Mouse (Mus musculus): ENCODE data around the gene Smarcd2. TPM values are rescaled to one million over a fixed set of nuclear protein-coding genes. Genes with fewer than 3 reads are reported as not detected.
"Not testable (repeated sequence)": the region's sequence is repeated elsewhere in the genome, so short reads cannot be mapped to it uniquely, and the experiment has no call there.

The Smarcd2 gene
- polyA plus RNA-seq, 1 experiment from 2014 or later: 37.1 TPM

DNA sequence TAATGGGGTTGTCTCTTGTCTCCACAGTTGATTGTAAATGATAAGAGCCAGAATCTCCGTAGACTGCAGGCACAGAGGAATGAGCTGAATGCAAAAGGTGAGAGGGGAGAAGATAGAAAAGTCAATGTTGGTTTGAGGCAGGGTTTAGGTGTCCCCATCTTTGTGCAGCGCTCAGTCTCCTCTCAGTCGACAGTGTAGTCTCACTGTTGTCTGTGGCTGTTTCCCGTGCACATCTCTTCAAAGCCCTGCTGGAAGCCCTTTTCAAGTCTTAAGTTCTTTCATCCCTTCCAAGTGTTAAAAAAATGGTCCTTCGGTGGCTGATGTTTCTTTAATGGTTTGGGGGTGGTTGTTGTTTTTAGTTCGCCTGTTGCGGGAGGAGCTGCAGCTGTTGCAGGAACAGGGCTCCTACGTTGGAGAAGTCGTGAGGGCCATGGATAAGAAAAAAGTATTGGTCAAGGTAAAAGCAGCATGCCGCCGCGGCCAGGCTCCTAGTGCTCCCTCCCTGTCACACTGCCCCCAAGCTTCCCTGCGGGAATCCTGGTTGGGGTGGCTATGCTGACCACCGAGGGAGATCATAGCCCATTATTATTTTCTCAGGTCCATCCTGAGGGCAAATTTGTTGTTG lies 11.8 kb downstream of the Smarcd2 start:
- H3K9me3 ChIP-seq: no peaks in the 10 kb centered on the region
- peaks cover 90% of the 10 kb centered on the region for H3K36me3 ChIP-seq (replicated peaks)
- DNase-seq (ENCODE audit: low spot score): no peak
- H3K27ac ChIP-seq (replicated peaks): no peak overlapping the region
- 90% methylated on average over 14 of the region's 14 CpGs for WGBS
- peaks cover 13% of the 10 kb centered on the region for H3K4me1 ChIP-seq
- H3K27me3 ChIP-seq (replicated peaks; ENCODE audit: low read depth, poor library complexity, severe bottlenecking): no peaks in the 10 kb centered on the region
- H3K4me3 ChIP-seq: no peak overlapping the region

DNA sequence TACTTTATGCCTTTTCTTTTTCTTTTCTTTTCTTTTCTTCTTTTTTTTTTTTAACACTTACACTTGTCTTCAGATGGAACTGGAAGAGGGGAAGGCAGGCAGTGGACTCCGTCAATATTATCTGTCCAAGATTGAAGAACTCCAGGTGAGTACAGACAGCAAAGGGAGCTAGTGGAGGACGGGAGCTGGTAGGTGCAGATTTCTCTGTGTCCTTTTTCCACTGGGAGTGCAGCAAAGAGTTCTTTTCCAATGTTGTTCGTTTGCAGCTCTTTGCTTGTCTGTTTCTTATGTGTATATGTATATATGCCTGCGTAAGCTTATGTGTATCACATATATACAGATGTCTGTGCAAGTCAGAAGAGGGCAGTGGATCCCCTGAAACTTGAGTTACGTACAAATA lies 16.0 kb downstream of the Smarcd2 start:
- no peaks in the 10 kb centered on the region for H3K9me3 ChIP-seq
- H3K27ac ChIP-seq (replicated peaks): peak overlapping the region; percentile 92
- H3K36me3 ChIP-seq (replicated peaks): peaks cover 76% of the 10 kb centered on the region

DNA sequence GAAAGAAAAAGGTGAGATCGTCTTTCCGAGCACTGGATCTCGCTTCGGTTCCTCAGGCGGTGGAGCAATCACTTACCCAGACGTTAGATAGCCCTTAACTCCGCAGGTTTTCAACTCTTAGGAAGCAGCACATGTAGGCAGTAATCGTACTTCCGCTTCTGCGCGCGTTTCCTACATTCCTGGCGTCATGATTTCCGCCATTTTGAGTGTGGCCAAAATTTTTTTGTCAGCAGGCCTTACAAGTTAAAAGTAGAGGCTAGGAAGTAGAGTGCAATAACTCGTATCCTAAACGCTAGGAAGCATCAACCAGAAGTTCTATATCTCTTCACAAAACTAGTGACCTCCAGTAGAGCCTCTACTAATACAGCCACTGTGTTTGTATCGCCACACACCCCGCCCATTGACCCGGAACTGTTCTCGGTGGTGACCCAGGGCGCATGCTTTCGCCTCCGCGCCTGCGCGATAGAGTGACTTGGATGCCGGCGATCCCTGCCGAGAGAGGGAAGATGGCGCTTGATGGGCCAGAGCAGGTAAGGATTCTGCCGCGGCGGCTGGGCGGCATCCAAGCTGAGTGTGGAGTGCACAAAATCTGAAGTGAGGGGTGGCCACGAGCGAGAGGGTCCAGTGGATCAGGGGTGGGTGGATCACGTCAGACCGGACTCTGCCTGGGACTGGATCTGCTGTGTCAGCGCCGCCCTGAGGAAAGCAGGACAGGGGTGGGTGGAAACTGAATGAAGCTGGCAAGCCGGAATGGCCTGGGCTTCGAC lies 16.9 kb downstream of the Smarcd2 start, which contains the start of the genes Ftsj3 and Psmc5:
Ftsj3 (minus strand) TSS at position 395 of the 767 bp plus-strand sequence.
Psmc5 (plus strand) TSS at position 470 of the 767 bp plus-strand sequence.
- WGBS: under 1% methylated on average over 42 of the region's 42 CpGs
- no peaks in the 10 kb centered on the region for H3K27me3 ChIP-seq (replicated peaks; ENCODE audit: low read depth, poor library complexity, severe bottlenecking)
- H3K36me3 ChIP-seq (replicated peaks): peaks cover 76% of the 10 kb centered on the region
- H3K27ac ChIP-seq (replicated peaks): peak within 1 kb of the TSS; percentile 92
- peak; percentile 97 for DNase-seq (ENCODE audit: low spot score)
- peaks cover 25% of the 10 kb centered on the region for H3K4me1 ChIP-seq
- H3K9me3 ChIP-seq: no peaks in the 10 kb centered on the region
- peak within 1 kb of the TSS; percentile 82 for H3K4me3 ChIP-seq

More for the DNA sequence above, 16.0 kb downstream of the Smarcd2 start:
- Histone ChIP-seq H3K4me1 (peaks cover 25% of the 10 kb centered on the region), H3K27me3 (replicated peaks; ENCODE audit: low read depth, poor library complexity, severe bottlenecking) (no peaks in the 10 kb centered on the region), H3K4me3 (peak overlapping the region; percentile 82)
- WGBS: 69% methylated on average over 5 of the region's 5 CpGs
- DNase-seq (ENCODE audit: low spot score): no peak

GRCm38 (mm10) chr11:106255174-106255573 lies 17.6 kb downstream of the Smarcd2 start:
- Histone ChIP-seq H3K36me3 (replicated peaks) (peaks cover 76% of the 10 kb centered on the region), H3K4me3 (peak overlapping the region; percentile 82), H3K27me3 (replicated peaks; ENCODE audit: low read depth, poor library complexity, severe bottlenecking) (no peaks in the 10 kb centered on the region), H3K9me3 (no peaks in the 10 kb centered on the region), H3K4me1 (peaks cover 25% of the 10 kb centered on the region), H3K27ac (replicated peaks) (peak overlapping the region; percentile 92)
- no peak for DNase-seq (ENCODE audit: low spot score)
- WGBS: 4% methylated on average over 22 of the region's 22 CpGs

DNA sequence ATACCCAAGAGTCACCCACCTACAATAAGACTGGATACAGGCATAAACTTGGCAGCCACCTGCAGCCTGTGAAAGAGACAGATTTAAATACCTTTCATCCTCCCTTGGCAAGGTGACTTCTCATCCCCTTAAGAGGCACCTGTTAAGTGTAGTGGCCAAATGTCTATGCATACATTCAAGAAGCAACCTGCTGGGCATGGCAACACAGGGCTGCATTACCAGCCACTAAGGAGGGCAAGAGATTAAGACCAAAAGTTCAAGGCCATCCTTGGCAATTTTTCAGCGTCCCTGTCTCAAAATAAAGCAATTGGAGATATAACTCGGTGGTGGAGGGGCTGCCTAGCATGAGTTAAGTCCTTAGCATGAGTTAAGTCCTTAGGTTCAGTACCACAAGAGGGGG lies 18.0 kb downstream of the Smarcd2 start:
- WGBS: 17% methylated on average over 2 of the region's 2 CpGs
- peaks cover 76% of the 10 kb centered on the region for H3K36me3 ChIP-seq (replicated peaks)
- H3K27ac ChIP-seq (replicated peaks): 0 out of 2 replicates have a peak overlapping the region, but pooled peaks have one; percentile 92
- H3K27me3 ChIP-seq (replicated peaks; ENCODE audit: low read depth, poor library complexity, severe bottlenecking): no peaks in the 10 kb centered on the region
- no peaks in the 10 kb centered on the region for H3K9me3 ChIP-seq
- DNase-seq (ENCODE audit: low spot score): no peak
- peak overlapping the region; percentile 82 for H3K4me3 ChIP-seq
- peaks cover 25% of the 10 kb centered on the region for H3K4me1 ChIP-seq

GRCm38 (mm10) chr11:106249326-106249725 lies 23.4 kb downstream of the Smarcd2 start:
- H3K27ac ChIP-seq (replicated peaks): no peak overlapping the region
- H3K36me3 ChIP-seq (replicated peaks): peaks cover 100% of the 10 kb centered on the region
- no peak for DNase-seq (ENCODE audit: low spot score)
- no peak overlapping the region for H3K4me3 ChIP-seq
- no peaks in the 10 kb centered on the region for H3K27me3 ChIP-seq (replicated peaks; ENCODE audit: low read depth, poor library complexity, severe bottlenecking)
- H3K4me1 ChIP-seq: peaks cover 2% of the 10 kb centered on the region
- WGBS: 89% methylated on average over 7 of the region's 7 CpGs
- H3K9me3 ChIP-seq: peaks cover 4% of the 10 kb centered on the region; the same call in 1 of the 2 replicates

DNA sequence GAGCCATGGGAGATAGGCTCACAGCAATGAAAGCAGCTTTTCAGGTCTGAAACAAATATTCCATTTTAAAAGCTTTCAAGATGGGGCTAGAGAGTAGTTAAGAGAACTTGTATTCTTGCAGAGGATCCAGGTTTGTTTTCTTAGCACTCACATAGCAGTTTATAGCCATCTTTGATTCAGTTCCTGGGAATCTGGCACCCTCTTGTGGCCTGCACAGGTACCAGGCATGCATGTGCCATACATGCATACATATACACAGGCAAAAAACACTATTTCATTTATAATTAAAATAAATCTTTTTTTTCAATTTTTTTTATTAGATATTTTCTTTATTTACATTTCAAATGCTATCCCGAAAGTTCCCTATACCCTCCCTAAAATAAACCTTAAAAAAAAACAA lies 25.9 kb downstream of the Smarcd2 start:
- Histone ChIP-seq H3K9me3 (peaks cover 4% of the 10 kb centered on the region; the same call in 1 of the 2 replicates), H3K36me3 (replicated peaks) (peaks cover 100% of the 10 kb centered on the region), H3K27ac (replicated peaks) (no peak overlapping the region), H3K4me3 (no peak overlapping the region), H3K27me3 (replicated peaks; ENCODE audit: low read depth, poor library complexity, severe bottlenecking) (no peaks in the 10 kb centered on the region), H3K4me1 (no peaks in the 10 kb centered on the region)
- DNase-seq (ENCODE audit: low spot score): no peak
- WGBS: 94% methylated on average over 1 of the region's 1 CpGs

DNA sequence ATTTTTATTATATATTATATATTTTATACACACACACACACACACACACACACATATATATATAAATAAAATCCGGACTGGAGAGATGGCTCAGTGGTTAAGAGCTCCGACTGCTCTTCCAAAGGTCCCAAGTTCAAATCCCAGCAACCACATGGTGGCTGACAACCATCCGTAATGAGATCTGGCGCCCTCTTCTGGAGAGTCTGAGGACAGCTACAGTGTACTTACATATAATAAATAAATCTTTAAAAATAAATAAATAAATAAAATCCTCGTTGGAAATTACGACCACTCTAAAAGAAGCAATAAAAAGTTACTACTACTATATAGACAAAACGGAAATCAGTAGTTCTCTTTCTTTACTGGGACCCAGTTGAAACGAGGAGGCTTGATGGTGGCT lies 38.8 kb downstream of the Smarcd2 start:
- H3K36me3 ChIP-seq (replicated peaks): peaks cover 98% of the 10 kb centered on the region
- H3K4me1 ChIP-seq; H3K9me3 ChIP-seq; H3K4me3 ChIP-seq; DNase-seq (ENCODE audit: low spot score); H3K27me3 ChIP-seq (replicated peaks; ENCODE audit: low read depth, poor library complexity, severe bottlenecking); H3K27ac ChIP-seq (replicated peaks): not testable (repeated sequence)
- WGBS: 82% methylated on average over 8 of the region's 8 CpGs

GRCm38 (mm10) chr11:106220603-106221002 lies 52.2 kb downstream of the Smarcd2 start:
- DNase-seq (ENCODE audit: low spot score): no peak
- H3K27ac ChIP-seq (replicated peaks): no peak overlapping the region
- peaks cover 14% of the 10 kb centered on the region for H3K4me1 ChIP-seq
- peaks cover 25% of the 10 kb centered on the region for H3K36me3 ChIP-seq (replicated peaks)
- WGBS: 96% methylated on average over 3 of the region's 3 CpGs
- no peak overlapping the region for H3K4me3 ChIP-seq
- no peaks in the 10 kb centered on the region for H3K9me3 ChIP-seq
- no peaks in the 10 kb centered on the region for H3K27me3 ChIP-seq (replicated peaks; ENCODE audit: low read depth, poor library complexity, severe bottlenecking)

- H3K27ac ChIP-seq (replicated peaks): peak within 1 kb of the TSS; percentile 94
- under 1% methylated on average over 70 of the region's 70 CpGs for WGBS
- H3K4me3 ChIP-seq: peak within 1 kb of the TSS; percentile 82
- no peaks in the 10 kb centered on the region for H3K27me3 ChIP-seq (replicated peaks; ENCODE audit: low read depth, poor library complexity, severe bottlenecking)
- H3K36me3 ChIP-seq (replicated peaks): peaks cover 25% of the 10 kb centered on the region
- H3K4me1 ChIP-seq: peaks cover 23% of the 10 kb centered on the region
- no peaks in the 10 kb centered on the region for H3K9me3 ChIP-seq
- peak; percentile 94 for DNase-seq (ENCODE audit: low spot score)
Measured at GRCm38 (mm10) chr11:106216730-106217490, 55.9 kb downstream of the Smarcd2 start, which contains the start of gene Ddx42. TSS of gene Ddx42 (plus strand) at chr11:106216926.

DNA sequence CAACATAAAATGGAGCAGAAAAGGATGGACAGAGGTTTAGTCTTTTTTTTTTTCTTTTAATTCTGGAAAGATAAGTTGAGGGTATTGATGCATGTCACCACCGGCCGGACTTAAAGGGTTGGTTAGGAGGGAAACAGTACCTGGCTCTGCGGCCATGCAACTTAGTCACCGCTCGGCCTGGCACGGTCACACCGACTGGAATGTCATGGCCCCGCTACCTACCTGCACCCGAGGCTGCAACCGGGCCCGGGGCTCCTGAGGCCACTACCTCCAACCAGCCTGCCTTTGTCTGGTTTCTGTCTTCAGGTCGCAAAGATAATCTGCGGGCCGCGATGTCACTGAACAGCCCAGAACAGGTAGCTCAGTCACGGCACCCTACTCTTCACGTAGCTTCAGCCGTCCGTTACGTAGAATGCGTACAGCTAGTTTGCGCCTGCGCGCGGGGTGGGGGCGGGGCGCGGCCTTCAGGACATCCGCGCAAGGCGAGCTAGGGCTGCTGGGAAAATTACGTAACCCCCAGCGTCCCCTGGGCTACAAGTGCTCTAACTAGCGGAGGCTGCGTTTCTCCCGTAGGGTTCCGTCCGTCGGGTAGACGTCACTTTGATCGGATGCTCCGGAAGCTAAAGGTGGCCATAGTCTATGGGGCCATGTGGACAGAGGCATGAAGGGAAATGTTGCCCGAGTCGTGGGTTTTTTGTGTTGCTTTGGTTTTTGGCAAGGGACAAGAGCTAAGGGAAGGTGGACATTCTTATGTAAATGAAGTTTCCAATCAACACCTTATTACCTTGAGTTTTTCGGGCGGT lies 56.6 kb downstream of the Smarcd2 start, which contains the start of gene Ccdc47:
Ccdc47 (minus strand) TSS at position 418 of the 803 bp plus-strand sequence.
- DNase-seq (ENCODE audit: low spot score): peak; percentile 97
- peaks cover 33% of the 10 kb centered on the region for H3K36me3 ChIP-seq (replicated peaks)
- H3K4me3 ChIP-seq: peak within 1 kb of the TSS; percentile 82
- peaks cover 23% of the 10 kb centered on the region for H3K4me1 ChIP-seq
- H3K27me3 ChIP-seq (replicated peaks; ENCODE audit: low read depth, poor library complexity, severe bottlenecking): no peaks in the 10 kb centered on the region
- H3K9me3 ChIP-seq: no peaks in the 10 kb centered on the region
- under 1% methylated on average over 46 of the region's 46 CpGs for WGBS
- H3K27ac ChIP-seq (replicated peaks): peak within 1 kb of the TSS; percentile 94

Data from embryonic facial prominence, embryonic 10.5 days (tissue).